Mouse (Mus musculus) liver, postnatal 0 days (tissue): ENCODE measurements at regions not wholly inside any gene's neighbourhood (a gene's known extent, or its start where the extent isn't known, plus 50 kb on each side); places are given as distances from the start of the nearest gene placed in this dataset.

ENCODE experiments used
- CTCF ChIP-seq: sonication (generic); IDR thresholded peaks from 2 replicates; pipeline ENCODE4 v1.5.1; 2016; ENCODE audit warnings: antibody characterized with exemption, low read depth
- EP300 ChIP-seq: IDR thresholded peaks from 2 replicates; pipeline ENCODE4 v1.6.1; 2016; ENCODE audit warnings: antibody characterized with exemption, low read depth, mild to moderate bottlenecking

- no peak for TF ChIP-seq CTCF
- no peak for TF ChIP-seq EP300
Measured at GRCm38 (mm10) chr1:55822599-55822998, 416.9 kb downstream of the Plcl1 start.
